Mouse (Mus musculus) right cerebral cortex, postnatal 36 days (tissue): ENCODE measurements around the gene Olfr491.

ENCODE experiments used
- DNase-seq, 2 experiments: peaks; one replicate each; pipeline ENCODE4 v3.0.0; 2022; ENCODE audit warnings: low spot score in 2 of 2, mixed read lengths in 1 of 2

Olfr491 gene

GRCm38 (mm10) chr7:108313151-108313550 lies at the start of gene Olfr491:
Gene Olfr491, plus strand, starts transcription at chr7:108313451.
- no peak for DNase-seq

- DNase-seq, result no peak
These were observed 24.4 kb upstream of the Olfr491 start, which contains the start of gene Olfr490 for GRCm38 (mm10) chr7:108288834-108289233. Gene Olfr490, minus strand, starts transcription at chr7:108288934.

GRCm38 (mm10) chr7:108323574-108323973 lies 10.3 kb downstream of the Olfr491 start, which contains the start of gene Olfr492:
Gene Olfr492, minus strand, starts transcription at chr7:108323674.
- no peak for DNase-seq

GRCm38 (mm10) chr7:108346879-108347278 lies 33.6 kb downstream of the Olfr491 start, which contains the start of gene Olfr493:
Gene Olfr493, minus strand, starts transcription at chr7:108346979.
- DNase-seq, result no peak

- DNase-seq, result no peak
These were observed 51.8 kb downstream of the Olfr491 start, which contains the start of gene Olfr494 for GRCm38 (mm10) chr7:108365035-108365434. Gene Olfr494, plus strand, starts transcription at chr7:108365335.
